Mouse (Mus musculus): ENCODE measurements at regions not wholly inside any gene's neighbourhood (a gene's known extent, or its start where the extent isn't known, plus 50 kb on each side); places are given as distances from the start of the nearest gene placed in this dataset.

- in situ Hi-C loops (cut with MboI, MseI), result loop anchor here (10.0 kb wide), 2 partner anchors 59 to 361 kb away; no protein-coding TSS in a partner anchor
These were observed 797.2 kb upstream of the Car8 start for GRCm38 (mm10) chr4:9036005-9036404.

- in situ Hi-C loops (cut with MboI, MseI), result loop anchor here (10.0 kb wide), 2 partner anchors 59 to 361 kb away; no protein-coding TSS in a partner anchor
These were observed 796.5 kb upstream of the Car8 start for GRCm38 (mm10) chr4:9035350-9035749.

DNA sequence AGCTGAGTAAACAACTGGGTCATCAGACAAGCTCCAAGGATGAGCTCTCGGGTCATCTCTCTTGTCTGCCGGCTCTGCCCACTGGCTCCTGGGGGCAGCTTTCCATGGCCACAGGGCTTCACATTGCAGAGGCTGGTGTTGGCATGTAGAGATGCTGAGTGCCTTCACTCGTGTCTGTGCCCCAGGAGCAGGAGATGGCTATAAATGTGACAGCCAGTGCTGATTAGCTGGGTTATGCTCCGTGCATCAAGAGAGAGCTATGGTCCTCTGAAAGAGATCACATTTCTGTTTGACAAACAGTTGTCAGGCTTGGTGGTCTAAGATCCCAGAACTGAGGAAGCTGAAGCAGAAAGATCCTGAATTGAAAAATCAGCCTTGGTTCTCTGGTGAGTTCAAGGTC lies 795.4 kb upstream of the Car8 start:
- in situ Hi-C loops (cut with MboI, MseI), result loop anchor here (10.0 kb wide), 2 partner anchors 61 to 359 kb away; no protein-coding TSS in a partner anchor

- in situ Hi-C loops (cut with MboI, MseI), result loop anchor here (10.0 kb wide), 2 partner anchors 62 to 358 kb away; no protein-coding TSS in a partner anchor
These were observed 794.3 kb upstream of the Car8 start for GRCm38 (mm10) chr4:9033106-9033642.

GRCm38 (mm10) chr4:9031634-9032033 lies 792.8 kb upstream of the Car8 start:
- in situ Hi-C loops (cut with MboI, MseI), result loop anchor here (10.0 kb wide), 2 partner anchors 63 to 357 kb away; no protein-coding TSS in a partner anchor

GRCm38 (mm10) chr4:9028946-9029345 lies 790.1 kb upstream of the Car8 start:
- in situ Hi-C loops (cut with MboI, MseI), result no loop called here

DNA sequence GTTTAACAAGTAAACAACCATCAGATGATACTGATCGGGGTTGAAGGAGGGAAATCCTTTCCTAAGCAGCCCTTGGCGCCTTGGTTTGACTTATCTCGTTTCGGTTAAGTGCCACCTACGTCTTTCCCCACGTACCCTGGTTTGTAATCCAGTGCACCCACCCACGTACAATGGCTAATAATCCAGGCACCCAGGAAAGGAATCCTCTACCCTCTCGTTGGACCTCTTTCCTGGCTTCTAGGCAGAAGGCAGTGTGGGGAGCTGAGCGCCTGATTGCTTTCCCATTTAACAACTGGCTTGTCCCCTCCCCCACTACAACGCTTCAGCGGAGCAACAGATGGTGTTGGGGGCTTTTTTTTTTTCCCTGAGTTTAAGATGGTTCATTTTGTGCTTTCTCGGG lies 789.6 kb upstream of the Car8 start:
- in situ Hi-C loops (cut with MboI, MseI), result no loop called here

GRCm38 (mm10) chr4:9027798-9028404 lies 789.1 kb upstream of the Car8 start:
- in situ Hi-C loops (cut with MboI, MseI), result no loop called here

- in situ Hi-C loops (cut with MboI, MseI), result no loop called here
These were observed 788.5 kb upstream of the Car8 start for GRCm38 (mm10) chr4:9027383-9027782.

DNA sequence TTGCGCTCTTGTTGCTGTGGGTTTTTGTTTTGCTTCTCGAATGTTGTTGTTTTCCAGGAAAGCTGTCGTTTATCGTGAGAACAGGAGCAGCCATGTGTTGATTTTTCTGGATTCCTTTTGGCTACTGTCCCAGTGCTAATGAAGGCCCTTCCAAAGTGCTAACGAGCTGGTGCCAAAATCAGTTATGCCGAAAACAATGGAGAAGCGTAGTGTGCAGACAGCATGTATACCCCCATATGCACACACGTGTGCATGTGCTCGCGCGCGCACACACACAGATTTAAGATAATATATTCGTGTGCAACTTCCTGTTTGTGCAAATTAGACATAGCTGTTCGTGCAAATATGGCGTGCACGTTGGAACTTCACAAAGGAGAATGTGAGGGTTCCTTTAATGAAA lies 788.0 kb upstream of the Car8 start:
- in situ Hi-C loops (cut with MboI, MseI), result no loop called here

DNA sequence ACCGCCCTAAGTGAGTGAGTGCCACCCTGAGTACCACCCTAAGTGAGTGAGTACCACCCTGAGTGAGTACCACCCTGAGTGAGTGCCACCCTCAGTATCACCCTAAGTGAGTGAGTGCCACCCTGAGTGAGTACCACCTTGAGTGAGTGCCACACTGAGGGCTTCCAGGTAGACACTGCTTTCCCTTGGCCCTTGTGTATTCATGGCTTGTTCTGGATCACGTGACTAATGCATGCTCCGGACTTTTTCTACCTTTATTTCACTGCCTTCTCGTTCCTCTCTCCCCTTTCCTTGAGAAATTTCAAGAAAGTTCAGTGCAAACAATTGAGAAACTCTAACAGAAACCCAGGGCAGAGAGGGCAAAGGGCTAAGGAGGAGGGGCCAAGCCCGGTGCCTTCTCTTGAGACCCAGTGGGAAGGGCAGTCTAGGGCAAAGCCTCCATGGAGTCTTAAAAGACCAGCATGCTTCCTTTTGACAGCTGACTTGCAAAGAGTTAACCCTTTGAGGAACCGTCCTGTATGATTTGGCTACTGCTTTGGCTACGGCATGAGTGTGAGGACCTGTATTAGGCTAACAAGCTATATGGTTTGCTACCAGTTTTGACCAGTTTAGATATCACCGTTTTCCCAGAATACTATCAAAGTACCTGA lies 787.1 kb upstream of the Car8 start:
- in situ Hi-C loops (cut with MboI, MseI), result no loop called here

- in situ Hi-C loops (cut with MboI, MseI), result no loop called here
These were observed 785.5 kb upstream of the Car8 start for GRCm38 (mm10) chr4:9024216-9024925.

DNA sequence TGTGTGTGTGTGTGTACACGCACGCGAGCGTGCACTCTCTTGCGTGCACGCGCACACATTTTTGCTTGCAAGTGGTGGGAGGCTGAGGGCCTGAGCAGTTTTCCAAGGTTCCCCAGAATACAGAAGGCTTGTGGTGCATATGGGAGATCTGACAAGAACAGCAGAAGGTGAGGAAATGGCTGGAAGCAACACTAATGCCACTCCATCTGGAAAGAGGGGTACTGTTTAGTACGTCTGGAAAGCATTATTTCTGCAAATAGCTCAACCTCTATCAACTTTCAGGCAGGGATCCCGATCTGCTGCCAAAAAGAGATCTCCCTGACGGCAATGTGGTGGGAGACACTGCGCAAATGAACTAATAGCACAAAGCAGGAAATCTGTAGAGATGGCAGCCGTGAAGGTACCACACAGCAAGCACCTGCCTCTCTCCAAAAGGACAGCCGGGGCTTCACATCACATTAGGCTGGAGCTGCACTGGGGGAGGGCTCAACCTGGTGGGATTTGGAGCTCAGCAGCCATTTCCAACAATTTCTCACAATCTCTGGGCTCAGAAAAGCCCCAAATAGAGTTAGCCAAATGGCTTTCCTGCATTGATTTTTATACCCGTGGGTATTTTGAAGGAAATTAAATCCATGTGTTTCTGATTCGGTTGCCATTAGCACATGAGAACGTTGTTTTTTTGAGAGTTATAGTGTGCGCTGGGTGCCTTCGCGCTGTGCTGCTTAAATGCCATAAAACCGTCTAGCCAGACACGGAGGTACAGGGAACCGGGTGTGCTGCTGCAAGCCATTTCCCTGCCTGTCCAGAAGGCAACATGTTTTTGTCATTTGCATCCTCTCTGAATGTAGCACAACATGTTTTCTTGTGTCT lies 780.6 kb upstream of the Car8 start:
- in situ Hi-C loops (cut with MboI, MseI), result no loop called here

DNA sequence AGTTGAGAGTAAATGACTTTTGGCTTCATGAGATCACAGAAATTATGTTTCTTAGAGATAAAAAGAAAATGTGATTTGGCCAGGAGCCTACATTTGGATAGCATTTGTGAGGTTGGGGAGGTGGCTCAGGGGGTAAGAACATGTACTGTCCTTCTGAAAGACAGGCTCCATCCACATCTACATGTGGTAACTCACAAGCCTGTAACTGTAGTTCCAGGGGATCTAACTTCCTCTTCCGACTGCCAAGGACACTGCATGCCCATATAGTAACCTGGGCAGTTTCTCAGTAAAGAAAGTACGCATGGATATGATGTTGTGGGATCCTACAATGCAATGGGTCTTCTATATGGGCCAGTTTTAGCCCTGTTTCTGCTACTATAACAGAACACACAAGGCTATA lies 779.4 kb upstream of the Car8 start:
- in situ Hi-C loops (cut with MboI, MseI), result no loop called here

DNA sequence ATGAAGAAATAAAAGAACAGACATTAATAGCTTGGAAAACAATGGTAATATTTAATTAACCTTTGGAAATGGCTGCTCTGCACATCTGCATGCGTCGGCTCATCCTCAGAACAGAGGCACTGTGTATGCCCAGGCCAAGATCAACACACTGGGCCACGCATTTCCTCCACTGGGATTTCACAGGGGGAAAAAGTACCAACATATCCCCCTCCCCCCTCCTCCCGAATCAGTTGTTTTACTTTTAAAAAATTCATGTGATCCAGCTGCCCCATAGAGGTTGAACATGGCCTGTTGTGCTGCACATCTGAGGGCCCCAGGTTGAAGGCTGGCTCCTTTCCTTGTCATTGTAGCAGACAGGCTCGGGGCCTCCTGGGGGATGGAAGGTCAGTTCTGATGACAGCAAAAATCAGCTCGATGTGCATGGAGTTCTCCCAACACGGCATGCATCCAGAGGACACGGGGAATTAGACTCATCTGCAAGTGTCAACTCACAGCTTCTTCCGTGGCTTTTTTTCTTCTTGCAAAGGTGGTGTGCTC lies 777.7 kb upstream of the Car8 start:
- in situ Hi-C loops (cut with MboI, MseI), result no loop called here

DNA sequence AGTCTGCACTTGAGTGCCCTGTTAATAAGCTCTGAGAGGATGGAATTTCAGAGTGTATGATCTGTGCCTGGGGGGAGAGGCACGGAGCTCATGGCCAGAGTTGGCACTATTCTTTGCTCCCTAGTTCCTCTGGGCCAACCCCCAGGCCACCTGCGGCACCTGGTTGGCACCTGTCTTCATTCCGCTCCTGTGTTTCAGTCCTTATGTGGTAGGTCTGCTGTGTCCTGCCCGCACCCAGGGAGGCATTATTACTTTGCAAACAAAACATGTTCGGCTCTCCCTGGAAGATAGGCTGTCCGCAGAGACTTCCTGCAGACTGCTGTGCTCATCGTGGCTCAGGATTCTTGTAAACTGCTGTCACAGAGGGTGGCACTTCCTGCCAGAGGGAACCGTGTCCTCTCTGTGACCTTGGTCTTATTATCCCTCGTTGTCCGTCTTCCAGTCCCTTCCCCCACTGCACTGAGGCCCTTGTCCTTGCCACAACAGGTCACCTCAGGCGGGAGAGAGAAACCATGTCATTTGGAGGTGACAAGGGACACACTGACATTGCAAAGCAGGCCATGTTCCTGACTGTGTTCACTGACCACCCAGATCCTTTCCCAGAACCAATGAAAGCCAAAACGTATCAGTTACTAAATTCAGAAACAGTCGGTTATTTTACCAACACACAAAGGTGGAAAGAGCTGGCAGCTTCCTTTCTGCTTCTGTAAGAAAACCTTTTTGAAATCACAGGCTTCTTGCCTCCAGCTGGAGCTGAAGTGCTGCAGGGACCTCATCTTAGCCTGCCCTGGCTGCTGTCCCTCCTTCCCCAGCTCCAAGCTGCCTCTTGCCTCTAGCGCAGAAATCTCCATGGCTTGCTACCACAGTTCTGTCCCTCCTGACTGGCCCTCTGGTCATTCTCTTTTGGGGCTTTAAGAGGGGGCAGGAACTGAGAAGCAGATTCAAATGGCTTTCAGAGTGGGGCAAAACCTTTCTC lies 777.0 kb upstream of the Car8 start:
- in situ Hi-C loops (cut with MboI, MseI), result no loop called here

- in situ Hi-C loops (cut with MboI, MseI), result no loop called here
These were observed 776.1 kb upstream of the Car8 start for GRCm38 (mm10) chr4:9014986-9015385.

GRCm38 (mm10) chr4:9012787-9013186 lies 773.9 kb upstream of the Car8 start:
- in situ Hi-C loops (cut with MboI, MseI), result no loop called here

- in situ Hi-C loops (cut with MboI, MseI), result no loop called here
These were observed 773.1 kb upstream of the Car8 start for GRCm38 (mm10) chr4:9011952-9012351.

DNA sequence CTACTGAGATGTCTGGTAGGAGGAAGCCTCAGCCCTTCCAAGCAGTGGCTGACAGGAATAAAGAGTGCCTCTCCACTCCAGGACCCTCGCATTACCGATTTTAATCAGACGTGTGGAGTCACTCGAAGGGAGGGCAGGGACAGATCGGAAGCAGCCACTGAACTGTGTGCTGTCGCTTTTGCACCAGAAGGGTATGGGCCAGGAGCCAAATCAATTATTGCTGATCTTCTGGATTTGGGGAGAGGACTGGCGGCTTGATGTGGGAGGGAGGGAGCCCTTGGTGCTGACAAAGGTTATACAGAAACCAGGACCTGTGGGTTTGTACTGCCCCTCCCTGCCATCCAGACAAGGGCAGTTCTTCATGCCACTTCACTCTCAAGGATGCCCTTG lies 772.3 kb upstream of the Car8 start:
- in situ Hi-C loops (cut with MboI, MseI), result no loop called here

Data from regulatory T cell (primary cell).